Mouse (Mus musculus) bone marrow, adult 2 months (tissue): Measurements from ENCODE around the gene Pomgnt2. TPM values are rescaled to one million over a fixed set of nuclear protein-coding genes. Genes with fewer than 3 reads are reported as not detected.
"Not testable (repeated sequence)": the region's sequence is repeated elsewhere in the genome, so short reads cannot be mapped to it uniquely, and the experiment has no call there.

Source experiments
- H3K27ac ChIP-seq: fragments of 200-500 bp; 2 replicates; pipeline ENCODE4 v1.5.1; 2012; ENCODE audit warnings: low read depth, mild to moderate bottlenecking, control low read depth, inconsistent platforms, low read length; ENCODE audit not compliant: control insufficient read depth, poor library complexity, insufficient read depth
- H3K4me1 ChIP-seq: fragments of 200-500 bp; 2 replicates; pipeline ENCODE4 v1.6.1; 2011; ENCODE audit warnings: low read length; ENCODE audit not compliant: control insufficient read depth, insufficient read depth
- H3K4me3 ChIP-seq: fragments of 200-500 bp; replicated peaks from 2 replicates; pipeline ENCODE3; 2011; ENCODE audit warnings: mild to moderate bottlenecking, low read depth, low read length, control low read depth; ENCODE audit not compliant: control insufficient read depth
- CTCF ChIP-seq: fragments of 200-500 bp; IDR thresholded peaks from 2 replicates; pipeline ENCODE4 v1.5.1; 2011; ENCODE audit warnings: low read length, control low read depth; ENCODE audit not compliant: control insufficient read depth, insufficient read depth
- POLR2A ChIP-seq: fragments of 200-500 bp; IDR thresholded peaks from 2 replicates; pipeline ENCODE4 v1.6.1; 2011; ENCODE audit warnings: low read depth, mild to moderate bottlenecking, control low read depth, low read length, borderline replicate concordance; ENCODE audit not compliant: control insufficient read depth
- WGBS: fragments of 180-500 bp; shearing (Covaris S2); methylation state at CpG from one replicate; pipeline ENCODE4 v1.1.7; 2018; 5-methylcytosine and 5-hydroxymethylcytosine counted together
- polyA plus RNA-seq: library from polyadenylated mRNA; stranded (reverse); fragments of >200 nt; gene quantifications from 2 replicates; pipeline ENCODE4 v1.2.4, GENCODE M21; 2011; ENCODE audit warnings: low replicate concordance; ENCODE audit not compliant: missing spikeins, insufficient read depth, insufficient read length

The Pomgnt2 gene
- polyA plus RNA-seq, 1 experiment, result 3.0 TPM

- Histone ChIP-seq H3K27ac (no peak overlapping the region), H3K4me3 (no peak overlapping the region), H3K4me1 (no peaks in the 10 kb centered on the region)
- 47% methylated on average over 11 of the region's 11 CpGs for whole genome bisulfite sequencing
- TF ChIP-seq POLR2A (no peak), CTCF (no peak)
Observed at GRCm38 (mm10) chr9:122027914-122028745, 31.2 kb upstream of the Pomgnt2 start.

- 78% methylated on average over 6 of the region's 6 CpGs for WGBS
- Histone ChIP-seq H3K27ac (no peak overlapping the region), H3K4me1 (no peaks in the 10 kb centered on the region), H3K4me3 (no peak overlapping the region)
- TF ChIP-seq CTCF, result no peak
- TF ChIP-seq POLR2A, result no peak
Observed at GRCm38 (mm10) chr9:122027081-122027913, 30.4 kb upstream of the Pomgnt2 start.

- WGBS, result 64% methylated on average over 7 of the region's 7 CpGs
- Histone ChIP-seq H3K4me3 (no peak overlapping the region), H3K27ac (no peak overlapping the region), H3K4me1 (no peaks in the 10 kb centered on the region)
- no peak for TF ChIP-seq CTCF
- no peak for TF ChIP-seq POLR2A
Observed at GRCm38 (mm10) chr9:122025855-122026590, 29.1 kb upstream of the Pomgnt2 start.

- H3K4me1 ChIP-seq, result no peaks in the 10 kb centered on the region
- WGBS, result 91% methylated on average over 6 of the region's 6 CpGs
- no peak overlapping the region for H3K4me3 ChIP-seq
- no peak for TF ChIP-seq POLR2A
- no peak for TF ChIP-seq CTCF
- H3K27ac ChIP-seq, result no peak overlapping the region
Observed at GRCm38 (mm10) chr9:122024419-122024818, 27.5 kb upstream of the Pomgnt2 start.

- no peak for TF ChIP-seq POLR2A
- no peak for TF ChIP-seq CTCF
- H3K4me3 ChIP-seq, result no peak overlapping the region
- H3K27ac ChIP-seq, result no peak overlapping the region
- 75% methylated on average over 5 of the region's 5 CpGs for WGBS
- no peaks in the 10 kb centered on the region for H3K4me1 ChIP-seq
Observed at GRCm38 (mm10) chr9:122023873-122024272, 27.0 kb upstream of the Pomgnt2 start.

- 25% methylated on average over 9 of the region's 9 CpGs for WGBS
- Histone ChIP-seq H3K4me1 (no peaks in the 10 kb centered on the region), H3K4me3 (no peak overlapping the region), H3K27ac (no peak overlapping the region)
- TF ChIP-seq POLR2A (no peak), CTCF (no peak)
Observed at GRCm38 (mm10) chr9:122022776-122023175, 25.9 kb upstream of the Pomgnt2 start.

GRCm38 (mm10) chr9:122021581-122021980 is 24.7 kb upstream of the Pomgnt2 start:
- no peaks in the 10 kb centered on the region for H3K4me1 ChIP-seq
- WGBS, result 86% methylated on average over 5 of the region's 5 CpGs
- no peak overlapping the region for H3K27ac ChIP-seq
- H3K4me3 ChIP-seq, result no peak overlapping the region
- TF ChIP-seq POLR2A, result no peak

GRCm38 (mm10) chr9:122021171-122021570 is 24.3 kb upstream of the Pomgnt2 start:
- H3K27ac ChIP-seq, H3K4me1 ChIP-seq, H3K4me3 ChIP-seq: not testable (repeated sequence)
- WGBS, result 67% methylated on average over 4 of the region's 4 CpGs
